Mouse (Mus musculus): ENCODE measurements around the gene Pbxip1. TPM values are rescaled to one million over a fixed set of nuclear protein-coding genes. Genes with fewer than 3 reads are reported as not detected.

Pbxip1 gene
- polyA plus RNA-seq, 1 experiment from 2014 or later, result 26.2 TPM

GRCm38 (mm10) chr3:89499696-89500095, 63.2 kb downstream of the Pbxip1 start:
- H3K4me1 ChIP-seq, result no peaks in the 10 kb centered on the region
- H3K4me2 ChIP-seq (replicated peaks), result no peak overlapping the region
- H3K27ac ChIP-seq, result no peak overlapping the region
- H3K9ac ChIP-seq, result no peak overlapping the region
- no peaks in the 10 kb centered on the region; the same call in none of the 2 replicates for H3K27me3 ChIP-seq
- no peak for ATAC-seq (ENCODE audit: low FRiP score)
- H3K36me3 ChIP-seq, result no peaks in the 10 kb centered on the region
- no peak overlapping the region for H3K4me3 ChIP-seq
- H3K9me3 ChIP-seq (replicated peaks), result no peaks in the 10 kb centered on the region; the same call in 1 of the 2 replicates
- 44% methylated on average over 7 of the region's 7 CpGs for WGBS

Other genes with a start within 250 kb of the Pbxip1 start
- 50.3 and 51.3 TPM in 2 replicates for gene Gba, start 233.8 kb upstream of the Pbxip1 start, polyA plus RNA-seq (2016; fragmentation: Nextera tagmentation; extraction: Ambion mirVana)
- 64.5 and 71.3 TPM in 2 replicates for gene Thbs3, start 221.5 kb upstream of the Pbxip1 start, polyA plus RNA-seq (2016; fragmentation: Nextera tagmentation; extraction: Ambion mirVana)
- 174 and 175 TPM in 2 replicates for gene Mtx1, start 209.6 kb upstream of the Pbxip1 start, polyA plus RNA-seq (2016; fragmentation: Nextera tagmentation; extraction: Ambion mirVana)
- 1.5 and 1.6 TPM in 2 replicates for gene Muc1, start 207.6 kb upstream of the Pbxip1 start, polyA plus RNA-seq (2016; fragmentation: Nextera tagmentation; extraction: Ambion mirVana)
- gene Krtcap2, start 190.7 kb upstream of the Pbxip1 start, polyA plus RNA-seq (2016; fragmentation: Nextera tagmentation; extraction: Ambion mirVana), result 247 and 271 TPM in 2 replicates
- gene Trim46, start 190.4 kb upstream of the Pbxip1 start, polyA plus RNA-seq (2016; fragmentation: Nextera tagmentation; extraction: Ambion mirVana), result 27.2 and 29.6 TPM in 2 replicates
- gene Dpm3, start 177.3 kb upstream of the Pbxip1 start, polyA plus RNA-seq (2016; fragmentation: Nextera tagmentation; extraction: Ambion mirVana), result 63.9 and 86.7 TPM in 2 replicates
- 44.9 and 46.8 TPM in 2 replicates for gene Slc50a1, start 166.1 kb upstream of the Pbxip1 start, polyA plus RNA-seq (2016; fragmentation: Nextera tagmentation; extraction: Ambion mirVana)
- 14.3 and 15.4 TPM in 2 replicates for gene Efna1, start 155.6 kb upstream of the Pbxip1 start, polyA plus RNA-seq (2016; fragmentation: Nextera tagmentation; extraction: Ambion mirVana)
- 21.7 and 22.2 TPM in 2 replicates for gene Efna3, start 113.7 kb upstream of the Pbxip1 start, polyA plus RNA-seq (2016; fragmentation: Nextera tagmentation; extraction: Ambion mirVana)
- gene Efna4, start 98.7 kb upstream of the Pbxip1 start, polyA plus RNA-seq (2016; fragmentation: Nextera tagmentation; extraction: Ambion mirVana), result 20.5 and 21.4 TPM in 2 replicates
- 40.3 and 41.9 TPM in 2 replicates for gene Adam15, start 86.7 kb upstream of the Pbxip1 start, polyA plus RNA-seq (2016; fragmentation: Nextera tagmentation; extraction: Ambion mirVana)
- gene Dcst2, start 74.7 kb upstream of the Pbxip1 start, polyA plus RNA-seq (2016; fragmentation: Nextera tagmentation; extraction: Ambion mirVana), result 0.12 and 0.29 TPM in 2 replicates
- 0.71 and 0.76 TPM in 2 replicates for gene Dcst1, start 71.5 kb upstream of the Pbxip1 start, polyA plus RNA-seq (2016; fragmentation: Nextera tagmentation; extraction: Ambion mirVana)
- gene Zbtb7b, start 41.9 kb upstream of the Pbxip1 start, polyA plus RNA-seq (2016; fragmentation: Nextera tagmentation; extraction: Ambion mirVana), result 0.74 and 0.80 TPM in 2 replicates
- gene Lenep, start 33.9 kb upstream of the Pbxip1 start, polyA plus RNA-seq (2016; fragmentation: Nextera tagmentation; extraction: Ambion mirVana), result 1.0 and 1.5 TPM in 2 replicates
- 36.1 and 36.9 TPM in 2 replicates for gene Flad1, start 24.8 kb upstream of the Pbxip1 start, polyA plus RNA-seq (2016; fragmentation: Nextera tagmentation; extraction: Ambion mirVana)
- gene Cks1b, start 18.3 kb upstream of the Pbxip1 start, polyA plus RNA-seq (2016; fragmentation: Nextera tagmentation; extraction: Ambion mirVana), result 249 and 274 TPM in 2 replicates
- 54.8 and 61.2 TPM in 2 replicates for gene Shc1, start 18.3 kb upstream of the Pbxip1 start, polyA plus RNA-seq (2016; fragmentation: Nextera tagmentation; extraction: Ambion mirVana)
- 63.8 and 66.1 TPM in 2 replicates for gene Pygo2, start 6.5 kb upstream of the Pbxip1 start, polyA plus RNA-seq (2016; fragmentation: Nextera tagmentation; extraction: Ambion mirVana)
- 73.5 and 74.5 TPM in 2 replicates for gene Pmvk, start 17.8 kb downstream of the Pbxip1 start, polyA plus RNA-seq (2016; fragmentation: Nextera tagmentation; extraction: Ambion mirVana)
- gene Kcnn3, start 83.5 kb downstream of the Pbxip1 start, polyA plus RNA-seq (2016; fragmentation: Nextera tagmentation; extraction: Ambion mirVana), result 4.0 and 4.2 TPM in 2 replicates

Measured in hindbrain, embryonic 12.5 days (tissue).